In genomic region chr1:85971070-85971469, GRCm38 (mm10) we compare ENCODE assay signal across 35 mouse cellular contexts. TPM values are rescaled to one million over a fixed set of nuclear protein-coding genes. Genes with fewer than 3 reads are reported as not detected.
"Had no signal": no experiment of that assay in that cellular context is flagged by ENCODE, and none has a peak within 500 bp of the region (broad histone marks: within the 10 kb centered on the region; RNA-seq: fewer than 3 reads in every experiment).

No protein-coding gene starts in this region.

- H3K4me2 ChIP-seq: embryonic facial prominence, embryonic 12.5 days; embryonic facial prominence, embryonic 13.5 days; embryonic facial prominence, embryonic 15.5 days; forebrain, embryonic 12.5 days; forebrain, embryonic 13.5 days; forebrain, embryonic 15.5 days had no signal

- H3K9me3 ChIP-seq: embryonic facial prominence, embryonic 10.5 days; embryonic facial prominence, embryonic 12.5 days; embryonic facial prominence, embryonic 13.5 days; embryonic facial prominence, embryonic 15.5 days; forebrain, embryonic 10.5 days; forebrain, embryonic 12.5 days; forebrain, embryonic 13.5 days; forebrain, embryonic 15.5 days had no signal

- DNase-seq: cerebellum, adult 8-10 months; cerebellum, adult 9-10 months; cerebellum, adult 9-11 months; cerebellum, postnatal 10 days; cerebellum, postnatal 14 days; cerebellum, postnatal 25 days; cerebellum, postnatal 36 days; embryo, embryonic 11 days; forebrain, postnatal 0 days; gastrocnemius, adult 2 months; gastrocnemius, postnatal 10 days; gastrocnemius, postnatal 14 days; gastrocnemius, postnatal 25 days; gastrocnemius, postnatal 36 days; heart, adult 18-20 months; heart, adult 2 months had no signal

- H3K27ac ChIP-seq: embryonic facial prominence, embryonic 10.5 days; embryonic facial prominence, embryonic 12.5 days; embryonic facial prominence, embryonic 13.5 days; embryonic facial prominence, embryonic 15.5 days; forebrain, embryonic 10.5 days; forebrain, embryonic 12.5 days; forebrain, embryonic 13.5 days; forebrain, embryonic 15.5 days; gastrocnemius, adult 2 months; heart, adult 2 months had no signal

- H3K36me3 ChIP-seq: embryonic facial prominence, embryonic 10.5 days; embryonic facial prominence, embryonic 12.5 days; embryonic facial prominence, embryonic 13.5 days; embryonic facial prominence, embryonic 15.5 days; forebrain, embryonic 10.5 days; forebrain, embryonic 12.5 days; forebrain, embryonic 15.5 days had no signal

- H3K9ac ChIP-seq: embryonic facial prominence, embryonic 12.5 days; embryonic facial prominence, embryonic 13.5 days; embryonic facial prominence, embryonic 15.5 days; forebrain, embryonic 12.5 days; forebrain, embryonic 13.5 days; forebrain, embryonic 15.5 days; forebrain, postnatal 0 days had no signal

- H3K4me1 ChIP-seq: embryonic facial prominence, embryonic 10.5 days; embryonic facial prominence, embryonic 12.5 days; embryonic facial prominence, embryonic 15.5 days; forebrain, embryonic 10.5 days; forebrain, embryonic 12.5 days; forebrain, embryonic 15.5 days had no signal

- H3K27me3 ChIP-seq: embryonic facial prominence, embryonic 12.5 days; embryonic facial prominence, embryonic 13.5 days; embryonic facial prominence, embryonic 15.5 days; forebrain, embryonic 12.5 days; forebrain, embryonic 13.5 days; forebrain, embryonic 15.5 days had no signal

- H3K4me3 ChIP-seq: embryonic facial prominence, embryonic 10.5 days; embryonic facial prominence, embryonic 12.5 days; embryonic facial prominence, embryonic 13.5 days; embryonic facial prominence, embryonic 15.5 days; erythroblast, embryonic 14.5 days; forebrain, embryonic 10.5 days; forebrain, embryonic 12.5 days; forebrain, embryonic 13.5 days; forebrain, embryonic 15.5 days; gastrocnemius, adult 2 months; heart, adult 2 months had no signal

RNA-seq across cellular contexts. Expression of gene Gpr55, which starts 10.3 kb away (rescaled TPM):
- total RNA-seq: common myeloid progenitor, adult 5-6 weeks; gastrocnemius, adult 18-20 months; gastrocnemius, adult 2 months; gastrocnemius, adult 8-10 months; gastrocnemius, postnatal 10 days; gastrocnemius, postnatal 14 days; gastrocnemius, postnatal 25 days; gastrocnemius, postnatal 36 days; gastrocnemius, postnatal 4 days; granulocyte monocyte progenitor cell, adult 5-6 weeks; heart, adult 2 months had no signal
- polyA plus RNA-seq: embryonic facial prominence, embryonic 10.5 days; embryonic facial prominence, embryonic 11.5 days; embryonic facial prominence, embryonic 14.5 days; erythroblast, embryonic 14.5 days; forebrain, embryonic 10.5 days; forebrain, embryonic 11.5 days; forebrain, embryonic 12.5 days; forebrain, embryonic 13.5 days; forebrain, embryonic 14.5 days; heart, adult 2 months had no signal

RNA-seq across cellular contexts. Expression of gene 4933407L21Rik, which starts 42.8 kb away (rescaled TPM):
- total RNA-seq: common myeloid progenitor, adult 5-6 weeks; gastrocnemius, postnatal 10 days; gastrocnemius, postnatal 25 days; gastrocnemius, postnatal 36 days; granulocyte monocyte progenitor cell, adult 5-6 weeks; heart, adult 18-20 months; heart, adult 2 months; heart, adult 8-10 months had no signal
- polyA plus RNA-seq: embryonic facial prominence, embryonic 11.5 days; erythroblast, embryonic 14.5 days; heart, adult 2 months had no signal

RNA-seq across cellular contexts. Expression of gene Spata3, which starts 45.5 kb away (rescaled TPM):
- total RNA-seq: common myeloid progenitor, adult 5-6 weeks; forebrain, postnatal 0 days; gastrocnemius, adult 18-20 months; gastrocnemius, adult 2 months; gastrocnemius, adult 8-10 months; gastrocnemius, postnatal 10 days; gastrocnemius, postnatal 14 days; gastrocnemius, postnatal 25 days; gastrocnemius, postnatal 36 days; gastrocnemius, postnatal 4 days; granulocyte monocyte progenitor cell, adult 5-6 weeks; heart, adult 18-20 months; heart, adult 2 months; heart, adult 8-10 months had no signal
- polyA plus RNA-seq: embryonic facial prominence, embryonic 10.5 days; embryonic facial prominence, embryonic 11.5 days; embryonic facial prominence, embryonic 12.5 days; embryonic facial prominence, embryonic 13.5 days; embryonic facial prominence, embryonic 14.5 days; embryonic facial prominence, embryonic 15.5 days; erythroblast, embryonic 14.5 days; forebrain, embryonic 10.5 days; forebrain, embryonic 11.5 days; forebrain, embryonic 12.5 days; forebrain, embryonic 13.5 days; forebrain, embryonic 14.5 days had no signal
